30 mouse cellular contexts compared by ENCODE assay signal in the genomic region with DNA sequence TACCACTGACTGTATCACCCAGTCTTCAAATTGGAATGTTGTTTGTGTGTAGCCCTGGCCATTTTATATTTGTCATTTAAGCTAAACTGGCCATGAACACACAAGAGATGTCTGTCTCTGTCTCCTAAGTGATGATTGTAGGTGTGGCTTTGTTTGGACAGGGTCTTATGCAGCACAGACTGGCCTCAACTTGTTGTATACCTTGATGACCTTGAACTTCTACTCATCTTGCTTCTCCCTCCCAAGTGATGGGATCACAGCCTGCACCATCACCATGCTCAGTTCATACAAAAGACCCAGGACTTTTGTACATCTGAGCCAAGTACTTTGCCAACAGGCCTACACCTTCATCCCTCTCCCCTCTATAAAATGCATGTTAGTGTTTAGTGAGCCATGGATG. TPM values are rescaled to one million over a fixed set of nuclear protein-coding genes. Genes with fewer than 3 reads are reported as not detected.
DNase-seq lines count a peak whose midpoint lies in the region; ATAC-seq lines count a peak whose summit lies in the region.
"Had no signal": no experiment of that assay in that cellular context is flagged by ENCODE, and none has a peak within 500 bp of the region (broad histone marks: within the 10 kb centered on the region; RNA-seq: fewer than 3 reads in every experiment).

No protein-coding gene starts in this region.

- DNase-seq in heart, adult 11 months = peak; percentile 73
- DNase-seq in heart, adult 18-20 months = no peak
- no peak for DNase-seq in neural tube, embryonic 10.5 days (ENCODE audit: extremely low spot score, low spot score)
- DNase-seq in R1 (ENCODE audit: low read depth, low spot score) = peak; percentile 66
- no peak for DNase-seq in hindbrain, embryonic 10.5 days (ENCODE audit: low spot score)
- DNase-seq in thymus, postnatal 4 days = no peak
- DNase-seq: adrenal gland, adult 8-10 months; adrenal gland, postnatal 14 days; adrenal gland, postnatal 36 days; B cell, adult 2 months; cerebellum, adult 11-12 months; cerebellum, adult 2 months; cerebellum, adult 9-10 months; cerebellum, postnatal 10 days; cerebellum, postnatal 25 days; forebrain, postnatal 0 days had no signal

- no peaks in the 10 kb centered on the region for H3K9me3 ChIP-seq in neural tube, embryonic 13.5 days
- no peaks in the 10 kb centered on the region for H3K9me3 ChIP-seq in hindbrain, embryonic 10.5 days
- H3K9me3 ChIP-seq: embryonic facial prominence, embryonic 10.5 days; embryonic facial prominence, embryonic 12.5 days; forebrain, embryonic 13.5 days; forebrain, embryonic 15.5 days; G1E had no signal

- no peak overlapping the region for H3K4me2 ChIP-seq in neural tube, embryonic 13.5 days
- H3K4me2 ChIP-seq: embryonic facial prominence, embryonic 12.5 days; forebrain, embryonic 13.5 days; forebrain, embryonic 15.5 days had no signal

- peaks cover 77% of the 10 kb centered on the region for H3K36me3 ChIP-seq in neural tube, embryonic 13.5 days
- peaks cover 94% of the 10 kb centered on the region for H3K36me3 ChIP-seq in hindbrain, embryonic 10.5 days

- H3K9ac ChIP-seq in neural tube, embryonic 13.5 days = no peak overlapping the region
- H3K9ac ChIP-seq: embryonic facial prominence, embryonic 12.5 days; forebrain, embryonic 13.5 days; forebrain, embryonic 15.5 days; forebrain, postnatal 0 days had no signal

- ATAC-seq in neural tube, embryonic 13.5 days (ENCODE audit: low read depth) = 0 out of 2 replicates have a peak, but pooled peaks have one; percentile 47
- ATAC-seq: activated CD4-positive, CD25-positive, alpha-beta regulatory T cell, adult 4 months; CD4-positive, CD25-positive, alpha-beta regulatory T cell, adult 4 months; forebrain, embryonic 13.5 days; forebrain, embryonic 15.5 days; forebrain, postnatal 0 days; Patski had no signal

- no peak overlapping the region for H3K27ac ChIP-seq in neural tube, embryonic 13.5 days (replicated peaks)
- H3K27ac ChIP-seq in hindbrain, embryonic 10.5 days = no peak overlapping the region
- H3K27ac ChIP-seq: embryonic facial prominence, embryonic 10.5 days; embryonic facial prominence, embryonic 12.5 days; forebrain, embryonic 13.5 days; forebrain, embryonic 15.5 days had no signal

- no peaks in the 10 kb centered on the region for H3K4me1 ChIP-seq in neural tube, embryonic 13.5 days (replicated peaks)
- no peaks in the 10 kb centered on the region for H3K4me1 ChIP-seq in hindbrain, embryonic 10.5 days (replicated peaks)
- H3K4me1 ChIP-seq: embryonic facial prominence, embryonic 10.5 days; embryonic facial prominence, embryonic 12.5 days; forebrain, embryonic 13.5 days; forebrain, embryonic 15.5 days had no signal

- no peaks in the 10 kb centered on the region for H3K27me3 ChIP-seq in neural tube, embryonic 13.5 days
- H3K27me3 ChIP-seq in hindbrain, embryonic 10.5 days (ENCODE audit: insufficient read depth, poor library complexity, severe bottlenecking) = no peaks in the 10 kb centered on the region
- H3K27me3 ChIP-seq: CH12.LX; embryonic facial prominence, embryonic 12.5 days; forebrain, embryonic 13.5 days; forebrain, embryonic 15.5 days; Patski had no signal

- H3K4me3 ChIP-seq in neural tube, embryonic 13.5 days = no peak overlapping the region
- H3K4me3 ChIP-seq in hindbrain, embryonic 10.5 days = no peak overlapping the region
- H3K4me3 ChIP-seq: embryonic facial prominence, embryonic 10.5 days; embryonic facial prominence, embryonic 12.5 days; forebrain, embryonic 13.5 days; forebrain, embryonic 15.5 days had no signal

RNA-seq across cellular contexts. Expression of a gene that starts 29.7 kb away (rescaled TPM):
- 10 to 100 TPM; 10.6 to 11.3 TPM for total RNA-seq in heart, adult 18-20 months (2021)
- 90.2 and 98.9 TPM in 2 replicates for polyA plus RNA-seq in neural tube, embryonic 13.5 days (2015; fragmentation: Nextera tagmentation; extraction: Ambion mirVana)
- polyA plus RNA-seq in hindbrain, embryonic 10.5 days (2016; fragmentation: Nextera tagmentation; extraction: Ambion mirVana) = 69.9 and 71.6 TPM in 2 replicates

RNA-seq across cellular contexts. Expression of a gene that starts 40.2 kb away (rescaled TPM):
- not detected for total RNA-seq in heart, adult 18-20 months (2021)
- polyA plus RNA-seq in neural tube, embryonic 13.5 days (2015; fragmentation: Nextera tagmentation; extraction: Ambion mirVana) = not detected in 2 replicates
- not detected in 2 replicates for polyA plus RNA-seq in hindbrain, embryonic 10.5 days (2016; fragmentation: Nextera tagmentation; extraction: Ambion mirVana)
- total RNA-seq: adrenal gland, adult 18-20 months; adrenal gland, adult 8-10 months; adrenal gland, postnatal 14 days; adrenal gland, postnatal 36 days; forebrain, postnatal 0 days had no signal
- polyA plus RNA-seq: activated CD4-positive, CD25-positive, alpha-beta regulatory T cell, adult 4 months; CD4-positive, CD25-positive, alpha-beta regulatory T cell, adult 4 months; cerebellum, adult 2 months; cortical plate, adult 2 months; embryonic facial prominence, embryonic 10.5 days; embryonic facial prominence, embryonic 14.5 days; forebrain, embryonic 11.5 days; forebrain, embryonic 13.5 days; forebrain, embryonic 15.5 days; forebrain, postnatal 0 days; G1E; Patski had no signal

RNA-seq across cellular contexts. Expression of a gene that starts 56.8 kb away (rescaled TPM):
- total RNA-seq in heart, adult 18-20 months (2021) = not detected
- 12.1 and 13.9 TPM in 2 replicates for polyA plus RNA-seq in neural tube, embryonic 13.5 days (2015; fragmentation: Nextera tagmentation; extraction: Ambion mirVana)
- polyA plus RNA-seq in hindbrain, embryonic 10.5 days (2016; fragmentation: Nextera tagmentation; extraction: Ambion mirVana) = 4.8 and 4.9 TPM in 2 replicates
- total RNA-seq: CH12.LX had no signal
- polyA plus RNA-seq: G1E had no signal

Comparison
In these comparisons a context has a peak if more than half of its experiments do, and no peak if none do; other contexts are left out.
1. DNase-seq: peak in heart, adult 11 months (single experiment) and R1 (single experiment); none in heart, adult 18-20 months (0 of 2), neural tube, embryonic 10.5 days (single experiment), hindbrain, embryonic 10.5 days (single experiment) and thymus, postnatal 4 days (single experiment).